8 mouse cellular contexts compared by ENCODE assay signal in genomic region chr1:91211099-91211498, GRCm38 (mm10). TPM values are rescaled to one million over a fixed set of nuclear protein-coding genes. Genes with fewer than 3 reads are reported as not detected.
DNase-seq lines count a peak whose midpoint lies in the region; ATAC-seq and TF ChIP-seq lines count a peak whose summit lies in the region.

No protein-coding gene starts in this region.

- ATAC-seq in forebrain, postnatal 0 days: peak; percentile 18; the same call in 1 of the 2 replicates
- no peak for ATAC-seq in limb, embryonic 14.5 days (ENCODE audit: low FRiP score, low read depth)

- no peak for TF ChIP-seq POLR2A in spleen, adult 2 months (IDR thresholded peaks at IDR 0.05; ENCODE audit: low read depth, low read length)
- no peak for TF ChIP-seq POLR2A in limb, embryonic 14.5 days (IDR thresholded peaks at IDR 0.05; ENCODE audit: borderline replicate concordance, extremely low read depth, insufficient read depth, insufficient read length)
- TF ChIP-seq POLR2A in olfactory bulb, adult 2 months (IDR thresholded peaks at IDR 0.05; ENCODE audit: insufficient read depth, low read depth, low read length): no peak

- WGBS in spleen, adult 2 months: 94% methylated on average over 1 of the region's 1 CpGs
- WGBS in forebrain, postnatal 0 days: 78% methylated on average over 1 of the region's 1 CpGs
- 63% methylated on average over 1 of the region's 1 CpGs for WGBS in limb, embryonic 14.5 days
- 58% methylated on average over 1 of the region's 1 CpGs for WGBS in olfactory bulb, adult 2 months

- H3K4me2 ChIP-seq in forebrain, postnatal 0 days (ENCODE audit: low read depth): no peak overlapping the region
- H3K4me2 ChIP-seq in limb, embryonic 14.5 days (replicated peaks; ENCODE audit: low read depth, low read length, severe bottlenecking): no peak overlapping the region

- H3K9me3 ChIP-seq in forebrain, postnatal 0 days (ENCODE audit: low read length): no peaks in the 10 kb centered on the region
- no peaks in the 10 kb centered on the region for H3K9me3 ChIP-seq in limb, embryonic 14.5 days (ENCODE audit: control insufficient read depth, low read length)

- peaks cover 5% of the 10 kb centered on the region; the same call in 1 of the 2 replicates for H3K4me1 ChIP-seq in spleen, adult 2 months (ENCODE audit: control insufficient read depth, insufficient read depth, insufficient read length)
- peaks cover 25% of the 10 kb centered on the region for H3K4me1 ChIP-seq in forebrain, postnatal 0 days (ENCODE audit: insufficient read depth)
- peaks cover 3% of the 10 kb centered on the region; the same call in 1 of the 2 replicates for H3K4me1 ChIP-seq in limb, embryonic 14.5 days (ENCODE audit: control insufficient read depth, insufficient read depth, low read length)
- peaks cover 61% of the 10 kb centered on the region for H3K4me1 ChIP-seq in olfactory bulb, adult 2 months (ENCODE audit: control insufficient read depth, insufficient read depth, low read length)

- no peaks in the 10 kb centered on the region for H3K36me3 ChIP-seq in spleen, adult 2 months (ENCODE audit: control insufficient read depth, insufficient read depth, low read length)
- H3K36me3 ChIP-seq in forebrain, postnatal 0 days (ENCODE audit: insufficient read depth): no peaks in the 10 kb centered on the region
- H3K36me3 ChIP-seq in limb, embryonic 14.5 days (ENCODE audit: control insufficient read depth, insufficient read depth, low read length): no peaks in the 10 kb centered on the region

- H3K4me3 ChIP-seq in spleen, adult 2 months (ENCODE audit: extremely low read depth, insufficient read depth, insufficient read length): no peak overlapping the region
- no peak overlapping the region for H3K4me3 ChIP-seq in forebrain, postnatal 0 days (ENCODE audit: low read depth, low read length)
- no peak overlapping the region for H3K4me3 ChIP-seq in limb, embryonic 14.5 days (replicated peaks; ENCODE audit: low read length)
- no peak overlapping the region for H3K4me3 ChIP-seq in olfactory bulb, adult 2 months (ENCODE audit: insufficient read depth, low read depth, low read length)

- peak; percentile 19 to 40 for DNase-seq in spleen, adult 2 months (ENCODE audit: low read depth in 1 of 2, low spot score in 2 of 2)
- DNase-seq in spleen, adult 12 weeks (ENCODE audit: low spot score): no peak
- DNase-seq in c-Kit-positive CD71-positive TER-119-negative erythroid progenitor cells, embryonic 14.5 days (ENCODE audit: low read depth): peak; percentile 35
- peak; percentile 76 for DNase-seq in forebrain, postnatal 0 days
- DNase-seq in induced T-regulatory cell, adult 2 months (ENCODE audit: low read depth): peak; percentile 75
- peak; percentile 61 for DNase-seq in limb, embryonic 14.5 days (ENCODE audit: low spot score)
- DNase-seq in urinary bladder, postnatal 4 days (ENCODE audit: low spot score in 2 of 2): no peak

- H3K27me3 ChIP-seq in spleen, adult 2 months (ENCODE audit: control insufficient read depth, insufficient read depth, low read length): no peaks in the 10 kb centered on the region
- H3K27me3 ChIP-seq in forebrain, postnatal 0 days (ENCODE audit: insufficient read depth, low read length): no peaks in the 10 kb centered on the region
- no peaks in the 10 kb centered on the region for H3K27me3 ChIP-seq in limb, embryonic 14.5 days (ENCODE audit: control insufficient read depth, insufficient read depth, low read length)

- H3K9ac ChIP-seq in forebrain, postnatal 0 days: no peak overlapping the region
- H3K9ac ChIP-seq in limb, embryonic 14.5 days (ENCODE audit: low read depth, low read length, severe bottlenecking): no peak overlapping the region

- TF ChIP-seq CTCF in spleen, adult 2 months (IDR thresholded peaks at IDR 0.05; ENCODE audit: extremely low read depth, insufficient read depth, insufficient read length, insufficient replicate concordance): peak; percentile 75; the same call in 1 of the 2 replicates
- peak; percentile 80 for TF ChIP-seq CTCF in forebrain, postnatal 0 days (IDR thresholded peaks at IDR 0.05; ENCODE audit: low read depth)
- peak; percentile 50 for TF ChIP-seq CTCF in olfactory bulb, adult 2 months (IDR thresholded peaks at IDR 0.05; ENCODE audit: insufficient read depth, low read depth, low read length)

- H3K27ac ChIP-seq in spleen, adult 2 months (ENCODE audit: insufficient read depth, low read length): no peak overlapping the region
- no peak overlapping the region for H3K27ac ChIP-seq in forebrain, postnatal 0 days (ENCODE audit: low read depth, low read length)
- H3K27ac ChIP-seq in limb, embryonic 14.5 days (replicated peaks; ENCODE audit: low read depth, low read length): no peak overlapping the region
- peak overlapping the region; percentile 70 for H3K27ac ChIP-seq in olfactory bulb, adult 2 months (ENCODE audit: insufficient read depth, low read depth, low read length)

RNA-seq across cellular contexts. Expression of gene Ramp1, which starts 31.5 kb away (rescaled TPM):
- 15.8 and 22.2 TPM in 2 replicates for polyA plus RNA-seq in spleen, adult 2 months (2012; rRNA removed)
- 14.4 and 16.8 TPM in 2 replicates for total RNA-seq in forebrain, postnatal 0 days (2014; rRNA removed)
- 21.3 and 23.2 TPM in 2 replicates for polyA plus RNA-seq in forebrain, postnatal 0 days (2015; fragmentation: Nextera tagmentation; extraction: Ambion mirVana)
- 4.4 and 4.6 TPM in 2 replicates for polyA plus RNA-seq in limb, embryonic 14.5 days (2012; rRNA removed)
- 5.9 and 7.1 TPM in 2 replicates for polyA plus RNA-seq in limb, embryonic 14.5 days (2014; fragmentation: Nextera tagmentation; extraction: Ambion mirVana)
- not detected in 2 replicates for polyA plus RNA-seq in olfactory bulb, adult 2 months (2012; ENCODE audit: insufficient read depth, insufficient read length, low replicate concordance, missing spikeins)

RNA-seq across cellular contexts. Expression of gene Ube2f, which starts 39.0 kb away (rescaled TPM):
- polyA plus RNA-seq in spleen, adult 2 months (2012; rRNA removed): 28.6 and 31.8 TPM in 2 replicates
- total RNA-seq in forebrain, postnatal 0 days (2014; rRNA removed): 38.1 and 38.7 TPM in 2 replicates
- 44.1 and 45.3 TPM in 2 replicates for polyA plus RNA-seq in forebrain, postnatal 0 days (2015; fragmentation: Nextera tagmentation; extraction: Ambion mirVana)
- 44.9 and 57.9 TPM in 2 replicates for polyA plus RNA-seq in limb, embryonic 14.5 days (2012; rRNA removed)
- 63.2 and 65.7 TPM in 2 replicates for polyA plus RNA-seq in limb, embryonic 14.5 days (2014; fragmentation: Nextera tagmentation; extraction: Ambion mirVana)
- not detected in 2 replicates for polyA plus RNA-seq in olfactory bulb, adult 2 months (2012; ENCODE audit: insufficient read depth, insufficient read length, low replicate concordance, missing spikeins)

Comparison
In these comparisons a context has a peak if more than half of its experiments do, and no peak if none do; other contexts are left out.
1. DNase-seq: peak in spleen, adult 2 months (2 of 2), c-Kit-positive CD71-positive TER-119-negative erythroid progenitor cells, embryonic 14.5 days (single experiment), forebrain, postnatal 0 days (single experiment), induced T-regulatory cell, adult 2 months (single experiment) and limb, embryonic 14.5 days (single experiment); none in spleen, adult 12 weeks (single experiment) and urinary bladder, postnatal 4 days (0 of 2).
2. Peak in every context shown above with its lines, with median percentiles within 50 percentile points of each other: CTCF ChIP-seq.